Mouse (Mus musculus) intestine, postnatal 0 days (tissue): ENCODE data around the gene Mill2. TPM values are rescaled to one million over a fixed set of nuclear protein-coding genes. Genes with fewer than 3 reads are reported as not detected.
"Not testable (repeated sequence)": the region's sequence is repeated elsewhere in the genome, so short reads cannot be mapped to it uniquely, and the experiment has no call there.

Experiments
- ATAC-seq: fragments of 200-750 bp; cut with Nextera tagmentation; 2 replicates; pipeline ENCODE4 v1.8.0; 2017; ENCODE audit warnings: mild to moderate bottlenecking, moderate TSS enrichment, moderate library complexity
- H3K27ac ChIP-seq: fragments of 300-500 bp; sonication (generic); 2 replicates; pipeline ENCODE4 v1.5.1; 2014; ENCODE audit warnings: mild to moderate bottlenecking, low read depth, low read length, moderate library complexity
- H3K27me3 ChIP-seq: fragments of 300-500 bp; sonication (generic); replicated peaks from 2 replicates; pipeline ENCODE4 v1.6.1; 2014; ENCODE audit warnings: low read length, mixed read lengths; ENCODE audit not compliant: control insufficient read depth, insufficient read depth
- H3K36me3 ChIP-seq: fragments of 300-500 bp; sonication (generic); 2 replicates; pipeline ENCODE4 v1.6.1; 2014; ENCODE audit warnings: mild to moderate bottlenecking, moderate library complexity; ENCODE audit not compliant: control insufficient read depth, insufficient read depth
- H3K4me1 ChIP-seq: fragments of 300-500 bp; sonication (generic); replicated peaks from 2 replicates; pipeline ENCODE4 v1.6.1; 2014; ENCODE audit warnings: antibody characterized with exemption, low read length, mixed read lengths; ENCODE audit not compliant: control insufficient read depth, insufficient read depth
- H3K4me2 ChIP-seq: fragments of 300-500 bp; sonication (generic); replicated peaks from 2 replicates; pipeline ENCODE4 v1.6.1; 2014; ENCODE audit warnings: low read depth, mild to moderate bottlenecking, moderate library complexity
- H3K4me3 ChIP-seq: fragments of 300-500 bp; sonication (generic); 2 replicates; pipeline ENCODE4 v1.5.1; 2014; ENCODE audit warnings: low read depth, low read length
- H3K9ac ChIP-seq: fragments of 300-500 bp; sonication (generic); 2 replicates; pipeline ENCODE4 v1.6.1; 2014; ENCODE audit warnings: mild to moderate bottlenecking, low read depth, low read length
- H3K9me3 ChIP-seq: fragments of 300-500 bp; sonication (generic); 2 replicates; pipeline ENCODE4 v1.6.1; 2016; ENCODE audit warnings: mixed run types; ENCODE audit not compliant: control insufficient read depth
- CTCF ChIP-seq: sonication (generic); IDR thresholded peaks from 2 replicates; pipeline ENCODE4 v1.5.1; 2016; ENCODE audit warnings: low read depth, mild to moderate bottlenecking, control low read depth, antibody characterized with exemption, moderate library complexity
- WGBS: fragments of 180-500 bp; shearing (Covaris S2); extraction: QIAGEN DNeasy Blood & Tissue Kit; methylation state at CpG from one replicate; pipeline ENCODE4 v1.1.7; 2014; 5-methylcytosine and 5-hydroxymethylcytosine counted together
- polyA plus RNA-seq: library from polyadenylated mRNA; unstranded; fragments of >200 nt; fragmentation: Nextera tagmentation; extraction: Ambion mirVana; gene quantifications from 2 replicates; pipeline ENCODE4 v1.2.1, GENCODE M21; 2015

Mill2 gene
- polyA plus RNA-seq, 1 experiment from 2014 or later = 0.72 TPM

DNA sequence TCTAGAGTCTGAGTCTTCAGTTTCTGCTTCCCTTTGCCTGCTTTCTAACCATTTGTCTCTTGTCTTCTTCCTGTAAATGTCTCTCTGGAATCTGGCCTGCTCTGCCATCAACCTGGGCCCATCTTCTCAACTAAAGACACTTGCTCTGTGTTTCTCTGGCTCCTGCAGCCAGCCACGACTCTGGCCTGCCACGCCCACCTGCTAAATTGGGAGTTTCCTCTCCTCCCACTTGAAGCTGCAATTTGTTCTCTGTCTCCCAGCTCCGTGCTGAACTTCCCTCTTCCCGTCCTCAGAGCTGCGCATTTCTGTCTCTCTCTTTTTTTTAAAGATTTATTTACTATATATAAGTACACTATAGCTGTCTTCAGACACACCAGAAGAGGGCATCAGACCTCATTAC lies 5.0 kb downstream of the Mill2 start:
- Histone ChIP-seq H3K4me2 (no peak overlapping the region), H3K9me3 (no peaks in the 10 kb centered on the region), H3K36me3 (no peaks in the 10 kb centered on the region), H3K27ac (no peak overlapping the region), H3K9ac (no peak overlapping the region), H3K4me1 (0 out of 2 replicates have a peak, but pooled peaks cover 4% of the 10 kb centered on the region), H3K4me3 (no peak overlapping the region), H3K27me3 (no peaks in the 10 kb centered on the region)
- no peak for ATAC-seq
- no peak for TF ChIP-seq CTCF
- WGBS = 25% methylated on average over 5 of the region's 5 CpGs

GRCm38 (mm10) chr7:18848395-18848794 lies 8.6 kb downstream of the Mill2 start:
- no peak overlapping the region for H3K9ac ChIP-seq
- H3K4me1 ChIP-seq = 0 out of 2 replicates have a peak, but pooled peaks cover 4% of the 10 kb centered on the region
- no peak overlapping the region for H3K4me3 ChIP-seq
- H3K27ac ChIP-seq = no peak overlapping the region
- no peak for TF ChIP-seq CTCF
- ATAC-seq = peak; percentile 90
- 17% methylated on average over 1 of the region's 1 CpGs for WGBS
- H3K4me2 ChIP-seq = no peak overlapping the region
- H3K9me3 ChIP-seq = no peaks in the 10 kb centered on the region
- no peaks in the 10 kb centered on the region for H3K36me3 ChIP-seq
- H3K27me3 ChIP-seq = no peaks in the 10 kb centered on the region

DNA sequence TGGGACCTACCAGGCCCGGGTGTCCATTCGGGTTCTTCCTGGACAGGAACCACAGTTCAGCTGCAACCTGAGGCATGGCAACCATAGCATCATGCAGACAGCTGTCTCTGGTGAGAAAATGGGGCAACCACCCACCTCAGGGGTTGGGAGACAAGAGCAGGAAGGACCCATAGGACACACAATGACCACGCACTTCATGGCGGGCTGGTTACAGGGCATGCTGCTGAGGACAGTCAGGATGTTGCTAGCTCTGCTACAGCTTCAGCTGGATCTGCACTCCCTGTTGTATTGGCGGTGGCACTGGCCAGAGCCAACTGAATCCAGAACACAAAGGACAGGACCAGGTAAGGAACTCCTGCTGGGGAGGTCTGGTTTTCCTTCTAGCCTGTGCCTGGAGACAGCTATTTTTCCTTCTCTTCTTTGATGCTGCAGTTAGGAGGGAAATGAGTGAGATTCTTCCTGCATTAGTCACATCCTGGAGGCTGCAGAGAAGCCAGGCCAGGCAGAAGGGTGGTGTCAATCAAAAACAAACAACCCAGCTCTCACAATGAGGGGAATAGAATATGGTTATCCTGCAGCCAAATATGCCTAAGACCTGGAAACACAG lies 18.6 kb downstream of the Mill2 start:
- TF ChIP-seq CTCF = no peak
- Histone ChIP-seq H3K4me2 (no peak overlapping the region), H3K9ac (no peak overlapping the region), H3K4me1 (no peaks in the 10 kb centered on the region), H3K36me3 (no peaks in the 10 kb centered on the region), H3K9me3 (no peaks in the 10 kb centered on the region), H3K27ac (no peak overlapping the region), H3K4me3 (no peak overlapping the region), H3K27me3 (no peaks in the 10 kb centered on the region)
- 79% methylated on average over 5 of the region's 5 CpGs for WGBS
- ATAC-seq = 0 out of 2 replicates have a peak, but pooled peaks have one; percentile 31

GRCm38 (mm10) chr7:18862801-18863200 lies 23.0 kb downstream of the Mill2 start:
- no peak overlapping the region for H3K27ac ChIP-seq
- no peak overlapping the region for H3K9ac ChIP-seq
- TF ChIP-seq CTCF = 0 out of 2 replicates have a peak, but pooled peaks have one; percentile 6
- no peak overlapping the region for H3K4me3 ChIP-seq
- ATAC-seq = no peak
- no peaks in the 10 kb centered on the region for H3K36me3 ChIP-seq
- H3K27me3 ChIP-seq = no peaks in the 10 kb centered on the region
- H3K4me2 ChIP-seq = no peak overlapping the region
- 78% methylated on average over 6 of the region's 6 CpGs for WGBS
- no peaks in the 10 kb centered on the region for H3K4me1 ChIP-seq
- no peaks in the 10 kb centered on the region for H3K9me3 ChIP-seq

GRCm38 (mm10) chr7:18868491-18868890 lies 28.7 kb downstream of the Mill2 start:
- Histone ChIP-seq H3K4me3 (no peak overlapping the region), H3K27ac (no peak overlapping the region), H3K4me2 (no peak overlapping the region), H3K9ac (no peak overlapping the region), H3K9me3 (0 out of 2 replicates have a peak, but pooled peaks cover 6% of the 10 kb centered on the region), H3K36me3 (no peaks in the 10 kb centered on the region), H3K27me3 (no peaks in the 10 kb centered on the region), H3K4me1 (peaks cover 2% of the 10 kb centered on the region; the same call in 1 of the 2 replicates)
- 89% methylated on average over 2 of the region's 2 CpGs for WGBS
- peak; percentile 29 for TF ChIP-seq CTCF
- no peak for ATAC-seq

GRCm38 (mm10) chr7:18871031-18871430 lies 31.3 kb downstream of the Mill2 start, which contains the start of gene Pglyrp1:
Pglyrp1 (plus strand) TSS chr7:18871331.
- ATAC-seq, H3K9ac ChIP-seq, H3K36me3 ChIP-seq, H3K9me3 ChIP-seq, H3K27ac ChIP-seq, H3K4me1 ChIP-seq, H3K4me2 ChIP-seq, H3K27me3 ChIP-seq, H3K4me3 ChIP-seq: not testable (repeated sequence)
- WGBS = no CpG with 5 or more reads among the region's 8 CpGs
